Mouse (Mus musculus) gastrocnemius, postnatal 4 days (tissue): ENCODE results near the gene Avl9. TPM values are rescaled to one million over a fixed set of nuclear protein-coding genes. Genes with fewer than 3 reads are reported as not detected.

Experiments
- DNase-seq, 2 experiments: peaks; one replicate each; pipeline ENCODE4 v3.0.0; 2021 to 2022; ENCODE audit warnings: low spot score in 2 of 2, mixed read lengths in 2 of 2
- total RNA-seq, 2 experiments: library from RNA; stranded (reverse); gene quantifications; 2 replicates each; pipeline ENCODE4 v1.2.3; 2021

The Avl9 gene
- total RNA-seq, 2 experiments from 2014 or later: 8.9 to 10.3 TPM

- DNase-seq: no peak
Measured at GRCm38 (mm10) chr6:56789336-56789735, 74.6 kb downstream of the Avl9 start.

- DNase-seq: no peak
Measured at GRCm38 (mm10) chr6:56794834-56795233, 80.1 kb downstream of the Avl9 start.

GRCm38 (mm10) chr6:56796232-56796631, 81.5 kb downstream of the Avl9 start:
- no peak for DNase-seq

- DNase-seq: peak in 1 of 2 experiments; percentile 30
Measured at GRCm38 (mm10) chr6:56796668-56797141, 82.0 kb downstream of the Avl9 start.

- peak; percentile 84 to 96 for DNase-seq
Measured at GRCm38 (mm10) chr6:56797311-56798151, 82.8 kb downstream of the Avl9 start, which contains the start of gene Kbtbd2. TSS of gene Kbtbd2 (minus strand) at chr6:56797813.

- no peak for DNase-seq
Measured at GRCm38 (mm10) chr6:56798152-56798465, 83.4 kb downstream of the Avl9 start.

- DNase-seq: no peak
Measured at GRCm38 (mm10) chr6:56805026-56805425, 90.3 kb downstream of the Avl9 start.

- no peak for DNase-seq
Measured at GRCm38 (mm10) chr6:56806195-56806594, 91.5 kb downstream of the Avl9 start.

GRCm38 (mm10) chr6:56808656-56809055, 94.0 kb downstream of the Avl9 start:
- no peak for DNase-seq

Other genes with a start within 250 kb of the Avl9 start
- 1 to 10 TPM; 5.5 to 5.8 TPM for gene Pde1c, start 145.8 kb upstream of the Avl9 start, total RNA-seq
- 10 to 100 TPM; 36.0 to 42.8 TPM for gene Lsm5, start 10.2 kb upstream of the Avl9 start, total RNA-seq
- gene Kbtbd2, start 82.9 kb downstream of the Avl9 start, total RNA-seq: 10 to 100 TPM; 33.3 to 33.5 TPM
- gene Fkbp9, start 117.2 kb downstream of the Avl9 start, total RNA-seq: 100 to 1,000 TPM; 186 to 188 TPM
- gene Nt5c3, start 209.0 kb downstream of the Avl9 start, total RNA-seq: 10 to 100 TPM; 44.7 to 58.6 TPM
- under 1 TPM; 0.13 to 0.61 TPM for gene Vmn1r4, start 209.1 kb downstream of the Avl9 start, total RNA-seq